Mouse (Mus musculus) CD8-positive naive resting alpha-beta T cell, adult 2 months (primary cell): ENCODE data around the gene Trp63.

Experiments used
- DNase-seq, 2 experiments: peaks; one replicate each; pipeline ENCODE4 v3.0.0; 2022; ENCODE audit warnings: low read depth in 2 of 2, low spot score in 2 of 2

The Trp63 gene

DNA sequence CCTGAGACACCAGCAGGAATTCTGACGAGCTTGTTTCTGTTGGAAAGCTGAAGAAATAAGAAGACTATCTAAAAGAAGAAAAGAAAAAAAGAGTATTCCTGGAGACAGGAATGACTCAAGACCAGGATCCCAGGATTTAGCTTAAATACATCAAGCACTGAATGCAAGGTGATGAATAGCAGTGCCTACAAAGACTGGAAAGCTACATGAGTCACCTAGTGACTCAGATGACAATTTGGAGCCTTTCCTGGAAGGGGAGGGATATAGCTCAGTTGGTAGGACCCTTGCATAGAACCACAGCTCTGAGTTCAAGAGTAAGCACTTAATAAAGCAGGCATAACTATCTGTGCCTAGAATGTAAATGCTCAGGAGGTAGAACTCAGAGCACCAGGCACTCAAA, 93.9 kb downstream of the Trp63 start:
- DNase-seq = no peak

DNA sequence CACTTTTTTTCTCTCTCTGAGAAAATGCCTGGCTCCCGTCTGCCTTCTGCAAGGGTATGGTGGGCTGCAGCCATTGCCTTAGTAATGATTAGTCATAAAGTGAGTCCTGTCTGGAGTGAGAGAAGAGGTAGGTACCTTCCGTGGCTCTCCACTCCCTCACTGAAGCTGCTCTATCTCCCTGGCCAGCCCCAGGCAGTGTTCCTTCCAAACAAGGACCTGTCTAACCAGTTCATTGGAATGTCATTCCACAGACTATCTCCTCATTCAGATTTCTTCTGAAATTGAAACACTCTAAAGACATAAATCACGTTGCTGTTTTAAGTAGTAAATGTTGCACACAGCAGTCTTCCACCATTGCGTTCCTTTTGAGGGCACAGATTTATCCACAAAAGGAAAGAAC, 96.4 kb downstream of the Trp63 start:
- no peak for DNase-seq

DNA sequence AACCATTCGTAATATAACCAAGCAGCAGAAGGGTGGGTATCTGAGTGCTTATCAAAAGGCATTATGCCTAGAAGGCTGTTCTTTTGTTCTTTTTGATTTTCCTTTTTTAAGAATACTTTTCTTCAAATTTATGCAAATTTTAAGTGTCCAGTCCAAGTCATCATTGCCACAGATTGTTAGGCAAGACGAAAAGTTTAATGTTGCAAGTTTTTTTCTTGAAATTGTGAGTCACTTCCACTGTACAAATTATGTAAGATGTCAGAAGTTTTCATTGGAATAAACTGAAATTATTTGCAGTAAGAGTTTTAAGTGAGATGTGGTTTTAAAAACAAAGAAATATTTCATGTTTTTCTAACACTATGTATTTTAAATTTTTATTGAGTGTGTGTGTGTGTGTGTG, 100.7 kb downstream of the Trp63 start:
- no peak for DNase-seq

DNA sequence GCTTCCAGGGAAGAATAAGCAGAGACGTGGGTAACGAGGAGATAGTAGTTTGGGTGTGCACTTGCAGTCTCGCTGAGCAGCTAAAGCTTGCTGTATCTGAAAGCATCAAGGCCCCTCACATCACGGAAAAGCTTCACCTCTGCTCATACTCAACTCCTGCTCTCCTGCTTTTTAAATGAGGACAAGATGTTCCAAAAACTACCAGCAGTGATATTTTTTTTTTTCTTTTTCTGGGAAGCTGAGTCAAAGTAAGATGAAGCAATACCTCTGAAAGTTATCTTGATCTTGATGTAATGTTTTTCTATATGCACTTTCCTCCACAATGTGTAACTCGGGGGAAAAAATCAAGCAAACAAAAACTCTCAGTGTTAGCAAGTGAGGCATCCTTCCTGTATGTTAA, 102.9 kb downstream of the Trp63 start:
- DNase-seq = no peak

DNA sequence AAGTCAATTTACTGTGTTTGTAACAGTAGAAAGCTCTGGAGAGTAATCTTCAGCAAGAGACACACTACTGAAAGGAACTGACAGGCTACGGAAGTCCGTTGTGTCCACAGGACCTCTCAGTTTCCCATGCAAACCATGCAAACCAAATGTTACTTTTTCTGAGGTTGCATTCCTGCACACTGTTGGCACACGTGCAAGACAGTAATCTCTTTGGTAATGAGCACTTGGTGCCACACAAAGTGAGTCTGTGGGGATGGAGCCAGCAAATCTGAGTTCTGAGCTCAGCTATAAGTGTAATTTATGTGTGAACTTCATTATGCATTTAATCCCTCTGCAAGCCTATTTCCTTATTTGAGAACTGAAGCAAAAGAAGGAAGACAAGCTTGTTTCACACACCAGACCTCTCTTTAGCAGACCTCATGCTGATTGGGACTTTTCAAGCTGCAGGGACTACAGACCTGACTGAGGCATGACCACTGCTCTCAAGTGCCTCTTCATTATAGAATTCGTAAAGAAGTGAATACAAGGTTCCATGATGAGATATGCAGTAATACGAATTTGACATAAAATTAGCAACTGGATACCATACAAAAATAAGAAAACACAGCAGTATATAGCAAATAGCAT, 109.2 kb downstream of the Trp63 start:
- no peak for DNase-seq

DNA sequence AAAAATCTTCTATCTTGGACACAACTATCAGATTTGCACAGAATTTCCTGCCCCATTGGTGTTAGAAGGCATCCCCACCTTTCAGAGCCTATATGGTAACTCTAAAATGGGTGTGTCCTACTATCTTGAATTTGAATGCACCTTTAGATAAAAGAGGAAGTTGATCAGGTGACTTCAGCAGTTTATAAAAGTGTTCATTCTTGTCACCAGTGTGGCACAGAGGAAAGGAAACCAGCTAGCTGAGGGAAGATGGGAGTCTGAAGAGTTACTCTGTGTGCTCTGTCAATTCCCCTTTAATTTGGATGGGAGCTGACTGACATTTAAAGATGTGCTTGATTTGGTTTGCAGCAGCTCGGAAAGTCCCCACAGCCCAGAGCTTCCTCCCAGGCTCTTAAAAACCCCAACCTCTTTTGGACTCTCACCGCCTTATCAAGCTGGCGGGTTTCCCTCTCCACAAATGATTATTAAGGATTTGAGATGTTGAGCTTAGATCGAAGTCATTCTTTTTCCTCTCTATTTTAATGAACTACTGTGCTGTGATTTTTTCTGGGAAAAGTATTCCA, 114.2 kb downstream of the Trp63 start:
- DNase-seq = no peak

DNA sequence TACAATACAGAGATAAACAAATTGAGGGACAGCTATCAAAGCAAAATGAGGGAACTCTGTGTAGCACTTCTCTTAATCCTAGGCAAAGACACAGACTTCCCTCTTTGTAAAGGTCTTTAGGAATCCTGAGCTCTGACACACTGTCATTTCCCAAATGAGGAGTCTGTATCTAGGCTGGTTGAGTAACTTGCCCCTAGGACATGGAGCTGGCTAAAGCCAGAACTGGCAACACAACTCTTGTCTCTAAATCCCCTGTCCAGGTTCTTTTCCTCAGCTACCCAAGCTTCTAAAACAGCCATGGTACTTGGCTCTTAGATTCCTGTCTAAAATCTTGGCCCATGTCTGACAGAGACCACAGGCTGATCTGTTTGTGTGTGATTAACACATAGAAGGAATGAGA, 116.1 kb downstream of the Trp63 start:
- DNase-seq = no peak

DNA sequence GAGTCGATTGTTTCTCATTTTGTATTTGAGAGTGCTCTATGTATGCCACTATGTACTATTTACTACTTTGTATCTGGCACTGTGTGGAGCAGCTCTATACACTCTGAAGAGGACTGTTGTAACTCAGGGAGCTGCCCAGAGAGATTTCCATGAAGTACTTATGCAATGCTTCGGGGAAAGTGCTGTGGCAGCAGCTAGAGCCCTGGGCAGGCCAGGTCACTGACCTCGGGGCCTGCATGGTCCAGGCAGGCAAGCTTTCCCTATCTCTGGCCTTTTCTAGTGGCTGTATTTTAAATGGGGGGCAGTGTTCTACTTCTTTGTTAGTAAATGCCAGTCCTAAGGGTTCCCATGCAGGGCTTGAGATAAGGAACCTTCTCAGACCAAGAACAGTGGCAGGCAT, 121.4 kb downstream of the Trp63 start:
- no peak for DNase-seq

DNA sequence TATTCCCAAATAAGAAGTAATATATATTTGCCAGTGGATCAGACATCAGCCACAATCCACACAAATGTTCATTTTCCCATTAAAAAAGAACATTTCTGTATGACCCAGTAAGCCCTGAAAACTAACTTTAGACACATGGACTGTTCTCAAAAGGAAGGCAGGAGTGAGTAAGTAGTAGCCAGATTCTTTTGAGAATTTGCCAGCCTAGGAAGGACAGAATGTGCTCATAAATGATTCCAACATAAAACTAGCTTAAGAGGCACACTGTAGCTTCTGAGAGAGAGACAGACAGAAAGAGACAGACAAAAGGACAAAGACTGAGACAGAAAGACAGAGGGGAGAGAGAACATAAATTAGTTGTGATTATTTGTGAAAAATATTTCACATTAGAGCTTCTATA, 123.6 kb downstream of the Trp63 start:
- no peak for DNase-seq

DNA sequence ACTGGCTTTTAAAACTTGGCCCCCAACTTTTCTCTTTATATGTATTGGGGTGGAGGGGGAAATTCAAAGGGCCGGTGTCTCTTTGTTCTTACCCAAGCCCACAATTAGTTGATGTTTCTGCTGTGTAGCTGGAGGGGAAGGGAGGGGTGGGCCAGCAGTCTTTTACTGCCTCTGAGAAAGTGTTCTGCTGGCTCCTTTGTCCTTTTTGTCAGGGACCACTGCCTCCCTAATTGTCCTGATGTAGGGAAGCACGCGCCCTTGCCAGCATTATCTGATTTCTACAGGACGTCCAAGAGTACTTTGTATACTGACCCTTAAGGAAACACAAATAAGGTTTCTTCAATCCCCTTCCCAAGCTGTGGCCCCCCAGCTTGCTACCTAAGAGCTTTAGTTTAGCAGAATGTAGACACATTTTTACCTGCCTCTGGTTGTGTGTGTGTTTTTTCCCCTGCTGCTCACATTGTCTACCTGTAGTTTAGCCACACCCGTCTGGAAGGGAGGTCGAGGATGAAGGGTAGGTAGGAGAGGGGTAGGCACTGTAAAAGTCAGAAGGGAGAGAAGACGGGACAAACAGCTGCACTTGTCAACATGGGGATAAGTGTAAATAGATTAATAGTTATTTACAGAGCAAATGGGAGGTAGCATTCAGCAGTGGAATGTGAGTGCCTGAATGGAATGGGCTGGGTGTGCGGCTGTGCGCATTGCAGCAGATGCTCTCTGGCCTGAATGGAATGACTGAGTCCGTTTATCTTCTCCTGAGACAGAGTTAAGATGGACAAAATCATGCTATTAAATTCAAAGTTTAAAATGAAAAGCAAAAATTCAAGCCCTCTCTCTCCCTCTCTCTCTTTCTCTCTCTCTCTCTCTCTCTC, 134.4 kb downstream of the Trp63 start:
- DNase-seq = no peak

DNA sequence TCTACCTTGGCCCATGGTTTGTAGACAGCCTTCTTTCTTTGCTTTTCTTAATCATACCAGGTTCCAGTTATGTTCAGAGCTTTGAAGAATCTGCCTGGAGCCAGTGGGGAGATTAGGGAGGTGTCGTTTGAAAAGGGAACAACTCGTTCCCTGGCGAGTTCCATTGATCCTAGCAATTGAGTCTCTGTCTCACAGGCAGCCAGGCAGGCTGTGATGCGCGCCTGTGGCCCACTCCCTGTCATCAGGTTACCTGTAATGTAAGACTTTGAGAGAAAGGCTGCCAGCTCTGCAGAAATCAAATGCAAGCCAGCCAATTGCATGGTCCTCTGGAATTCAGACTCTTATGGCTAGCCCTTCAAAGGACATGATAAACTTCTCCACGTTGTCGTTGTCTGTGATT, 142.5 kb downstream of the Trp63 start:
- no peak for DNase-seq

DNA sequence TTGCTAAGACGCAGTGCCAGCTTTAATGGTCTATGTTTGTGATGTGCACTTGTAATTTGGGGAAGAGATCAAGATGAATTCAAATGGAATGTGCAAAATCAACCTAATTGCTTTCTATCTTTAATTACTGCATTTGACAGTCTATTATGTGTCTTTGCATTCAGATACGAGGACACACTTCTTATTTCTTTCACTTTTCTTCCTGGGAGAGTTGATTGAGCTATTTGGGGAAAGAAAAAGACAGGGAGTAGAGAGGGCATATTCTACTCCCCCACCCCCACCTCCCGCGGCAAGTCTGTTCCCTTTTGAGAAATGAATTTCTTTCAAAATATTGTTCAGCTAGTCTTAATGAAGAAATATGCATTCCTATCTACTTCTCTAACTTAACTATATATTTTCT, 149.0 kb downstream of the Trp63 start:
- no peak for DNase-seq

DNA sequence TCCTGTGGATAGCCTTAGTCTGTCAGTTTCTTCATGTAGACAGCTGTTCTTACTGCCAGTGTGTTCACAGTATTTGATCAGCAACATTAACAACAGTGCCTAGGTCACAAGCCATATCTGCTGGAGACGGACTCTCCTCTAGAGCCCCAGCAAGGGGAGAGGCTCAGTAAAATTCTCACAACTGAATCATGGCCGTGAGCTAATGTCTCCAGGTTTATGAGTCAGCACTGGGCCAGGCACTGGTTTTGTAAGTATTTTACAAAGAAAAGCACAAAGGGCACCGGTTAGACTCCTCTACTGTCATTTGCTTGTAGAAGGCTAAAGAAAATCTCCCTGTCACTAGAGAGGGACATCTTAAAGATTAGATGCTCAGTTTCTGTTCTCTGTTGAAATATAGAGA, 151.7 kb downstream of the Trp63 start:
- DNase-seq = no peak

DNA sequence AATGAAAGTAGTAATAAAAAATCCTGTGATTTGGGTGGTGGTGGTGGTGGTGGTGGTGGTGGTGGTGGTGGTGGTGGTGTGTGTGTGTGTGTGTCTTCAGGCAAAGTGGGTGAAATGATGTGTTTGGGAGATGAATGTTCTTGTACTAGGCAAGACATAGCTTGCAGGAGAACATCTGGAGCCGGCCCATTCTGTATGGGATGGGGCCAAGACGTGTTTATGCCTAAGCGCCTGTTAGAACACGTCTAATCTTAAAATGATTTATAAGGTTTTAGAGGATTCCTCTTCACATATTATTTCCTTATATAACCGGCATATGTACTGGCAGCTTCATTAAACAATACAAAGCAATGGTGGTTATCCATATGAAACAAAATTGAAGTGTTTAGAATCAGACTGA, 152.2 kb downstream of the Trp63 start:
- no peak for DNase-seq

DNA sequence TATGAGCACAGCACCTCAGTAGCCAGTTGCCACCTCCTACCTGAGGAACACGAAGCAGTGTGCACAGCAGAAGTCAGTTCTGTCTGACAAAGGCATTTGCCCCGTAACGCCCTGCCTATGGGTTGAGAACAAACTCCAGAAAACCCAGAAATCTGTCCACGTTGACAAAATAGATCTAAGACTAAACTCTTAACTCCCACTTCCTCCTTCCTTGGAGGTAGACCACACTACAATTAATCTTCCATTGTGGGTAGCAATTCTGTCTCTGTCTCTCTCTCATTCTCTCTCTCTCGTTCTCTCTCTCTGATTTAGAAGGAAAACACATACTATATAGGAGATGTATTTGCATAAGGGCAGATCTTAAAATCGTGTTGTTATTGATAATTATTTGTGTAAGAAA, 159.4 kb downstream of the Trp63 start:
- no peak for DNase-seq

DNA sequence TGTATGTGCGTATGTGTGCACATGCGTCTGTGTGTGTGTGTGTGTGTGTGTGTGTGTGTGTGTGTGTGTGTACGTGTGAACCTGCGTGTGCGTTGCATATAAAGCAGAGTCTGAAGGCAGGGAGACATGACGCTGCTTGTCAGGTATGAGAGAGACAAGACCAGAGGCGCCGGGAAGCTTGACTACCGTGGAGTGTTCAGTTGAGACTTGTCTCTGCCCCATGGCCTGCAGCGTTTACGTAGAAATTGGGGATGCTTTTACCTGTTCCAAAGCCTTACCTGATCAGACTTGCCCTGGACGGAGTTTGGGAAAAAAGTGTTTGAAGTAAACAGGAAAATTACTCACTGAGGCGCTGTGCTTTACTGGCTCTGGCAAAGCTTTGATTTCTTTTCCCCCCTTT, 160.1 kb downstream of the Trp63 start:
- no peak for DNase-seq

DNA sequence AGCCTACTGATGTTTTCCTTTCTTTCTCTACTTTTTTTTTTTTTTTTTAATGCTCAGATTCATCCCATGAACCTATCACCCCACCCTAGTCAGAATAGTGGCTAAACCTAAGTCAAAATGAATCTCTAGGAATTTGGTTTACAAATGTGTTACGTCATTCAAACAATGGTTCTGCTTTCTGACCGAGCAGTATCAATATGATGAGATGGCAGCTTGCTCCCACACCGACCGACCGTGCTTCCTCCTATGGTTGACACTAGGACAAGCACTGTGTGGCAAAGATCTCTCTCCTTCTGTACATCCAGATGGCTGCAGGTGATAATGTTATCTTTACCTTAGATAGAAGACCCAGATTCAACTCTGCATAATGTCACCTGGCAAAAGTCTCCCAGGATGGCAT, 163.0 kb downstream of the Trp63 start:
- no peak for DNase-seq

DNA sequence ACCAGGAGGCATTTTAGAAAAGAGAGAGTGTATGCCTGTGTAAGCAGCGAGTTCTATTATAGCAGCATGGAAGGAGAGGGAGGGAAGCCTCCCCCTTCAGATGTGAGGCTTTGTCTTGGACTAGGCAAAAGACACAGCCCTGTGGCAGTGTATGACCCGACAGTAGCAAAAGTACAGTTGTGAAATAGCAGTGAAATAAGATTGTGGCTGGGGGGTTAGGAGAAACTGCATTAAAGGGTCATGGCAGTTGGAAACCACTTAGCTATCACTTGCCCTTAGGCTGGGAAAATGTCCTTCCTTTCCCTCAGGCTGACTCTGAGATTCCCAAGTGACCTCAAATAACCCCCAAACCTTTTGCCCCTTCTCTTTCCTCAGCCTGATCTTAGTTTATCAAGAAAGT, 164.9 kb downstream of the Trp63 start:
- DNase-seq = no peak

DNA sequence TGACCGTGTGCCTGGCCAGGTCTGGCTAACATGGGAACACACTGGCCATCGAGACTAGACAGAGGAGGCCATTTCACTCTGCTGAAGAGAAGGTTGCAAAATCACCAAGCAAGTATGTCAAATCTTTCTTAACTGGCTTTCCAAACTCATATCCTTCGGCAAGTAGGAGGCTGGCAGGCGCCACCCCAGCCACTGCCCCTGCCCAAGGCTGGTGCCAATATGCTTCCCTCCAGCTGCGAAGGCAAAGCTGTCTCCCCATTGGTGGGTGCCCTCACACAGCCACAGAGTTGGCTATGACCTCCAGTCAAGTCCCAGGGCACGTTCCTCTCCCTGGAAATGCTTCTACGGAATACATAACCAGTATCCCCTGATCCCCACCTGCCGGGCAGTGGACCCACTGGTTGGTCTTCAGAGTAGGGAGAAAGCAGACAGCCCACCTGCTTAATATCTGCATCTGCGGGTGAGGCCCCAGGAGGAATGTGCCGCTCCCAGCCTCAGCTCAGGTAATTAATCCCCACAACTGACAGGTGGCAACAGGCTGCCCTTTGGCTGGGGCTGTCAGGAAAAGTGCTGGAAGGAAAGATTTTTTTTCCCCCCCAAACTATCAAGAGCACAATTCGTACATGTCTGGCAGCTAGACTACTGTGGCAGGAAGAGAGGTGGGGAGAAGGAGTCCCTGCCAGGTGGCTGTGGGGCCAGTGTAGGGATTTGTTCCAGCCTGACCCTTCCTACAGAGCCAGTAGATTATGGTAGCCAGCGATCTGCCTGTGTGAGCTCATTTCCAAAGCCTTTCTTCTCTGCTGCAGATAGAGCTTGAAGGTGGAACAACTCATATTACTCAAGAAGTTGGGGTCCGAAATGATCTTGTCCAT, 166.3 kb downstream of the Trp63 start:
- DNase-seq = no peak

DNA sequence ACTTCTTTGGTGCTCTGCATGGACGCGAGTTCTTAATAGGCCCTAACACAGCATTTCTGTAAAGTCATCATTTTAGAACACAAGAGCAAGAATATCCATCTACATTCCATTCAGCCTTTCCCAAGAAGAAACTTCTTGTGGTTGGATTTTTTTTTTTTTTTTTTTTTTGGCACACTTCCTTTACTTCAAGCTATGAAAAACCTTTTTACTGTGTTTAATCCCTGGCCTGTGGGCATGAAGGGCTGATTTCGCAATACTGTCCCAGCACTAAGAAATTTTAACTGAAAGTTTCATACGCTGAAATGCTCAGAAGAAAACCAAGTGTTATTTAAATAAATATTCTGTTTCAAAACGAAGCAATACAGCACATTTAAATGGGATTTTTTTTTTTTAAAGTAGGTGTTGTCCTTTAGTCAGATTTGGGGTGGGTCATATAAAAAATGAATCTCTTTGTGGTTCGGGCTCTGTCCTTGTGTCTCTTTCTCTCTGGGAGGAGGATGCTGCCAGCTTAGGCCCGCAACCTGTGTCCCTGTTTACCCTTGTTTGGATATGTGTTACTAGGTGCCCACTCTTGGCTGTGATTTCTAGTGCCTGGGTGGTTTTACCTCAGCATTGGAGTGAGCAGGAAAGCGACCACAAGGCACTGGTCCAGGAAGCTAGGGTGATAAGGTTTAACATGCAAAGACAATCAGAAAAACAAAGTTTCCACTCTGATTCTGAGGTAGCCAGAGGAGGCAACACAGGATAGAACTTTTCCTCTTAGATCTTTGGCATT, 177.4 kb downstream of the Trp63 start:
- DNase-seq = no peak
